Mouse (Mus musculus) forebrain, postnatal 0 days (tissue): ENCODE data around the gene Zfp93. TPM values are rescaled to one million over a fixed set of nuclear protein-coding genes. Genes with fewer than 3 reads are reported as not detected.

ENCODE experiments used
- ATAC-seq: fragments of 200-750 bp; cut with Nextera tagmentation; 2 replicates; pipeline ENCODE4 v1.8.0; 2017; ENCODE audit warnings: mild to moderate bottlenecking, moderate library complexity
- DNase-seq: peaks from one replicate; pipeline ENCODE4 v3.0.0-alpha.2; 2015
- H3K27ac ChIP-seq: fragments of 300-500 bp; sonication (generic); 2 replicates; pipeline ENCODE4 v1.5.1; 2014; ENCODE audit warnings: low read depth, mild to moderate bottlenecking, antibody characterized with exemption, low read length, moderate library complexity, mixed read lengths
- H3K27me3 ChIP-seq: fragments of 300-500 bp; sonication (generic); 2 replicates; pipeline ENCODE4 v1.6.1; 2014; ENCODE audit warnings: mild to moderate bottlenecking, low read length, mixed read lengths; ENCODE audit not compliant: insufficient read depth
- H3K36me3 ChIP-seq: fragments of 300-500 bp; sonication (generic); 2 replicates; pipeline ENCODE4 v1.6.1; 2014; ENCODE audit warnings: mild to moderate bottlenecking, moderate library complexity; ENCODE audit not compliant: insufficient read depth
- H3K4me1 ChIP-seq: fragments of 300-500 bp; sonication (generic); 2 replicates; pipeline ENCODE4 v1.6.1; 2014; ENCODE audit warnings: antibody characterized with exemption; ENCODE audit not compliant: insufficient read depth
- H3K4me2 ChIP-seq: fragments of 300-500 bp; sonication (generic); 2 replicates; pipeline ENCODE4 v1.6.1; 2014; ENCODE audit warnings: low read depth, mild to moderate bottlenecking, moderate library complexity
- H3K4me3 ChIP-seq: fragments of 300-500 bp; sonication (generic); 2 replicates; pipeline ENCODE4 v1.5.1; 2014; ENCODE audit warnings: low read depth, low read length, mixed read lengths
- H3K9ac ChIP-seq: fragments of 300-500 bp; sonication (generic); 2 replicates; pipeline ENCODE4 v1.6.1; 2014; ENCODE audit warnings: mild to moderate bottlenecking
- H3K9me3 ChIP-seq: fragments of 300-500 bp; sonication (generic); 2 replicates; pipeline ENCODE4 v1.6.1; 2016; ENCODE audit warnings: low read length
- CTCF ChIP-seq: sonication (generic); IDR thresholded peaks from 2 replicates; pipeline ENCODE4 v1.5.1; 2016; ENCODE audit warnings: antibody characterized with exemption, control low read depth, low read depth
- WGBS: fragments of 180-500 bp; shearing (Covaris S2); extraction: QIAGEN DNeasy Blood & Tissue Kit; methylation state at CpG from one replicate; pipeline ENCODE4 v1.1.7; 2014; 5-methylcytosine and 5-hydroxymethylcytosine counted together
- polyA plus RNA-seq: library from polyadenylated mRNA; unstranded; fragments of >200 nt; fragmentation: Nextera tagmentation; extraction: Ambion mirVana; gene quantifications from 2 replicates; pipeline ENCODE4 v1.2.1, GENCODE M21; 2015
- total RNA-seq: library from RNA; depleted of rRNA; stranded (reverse); fragments of >200 nt; gene quantifications from 2 replicates; pipeline ENCODE4 v1.2.3, GENCODE M21; 2014; rRNA removed

Gene Zfp93
- total RNA-seq (9.7 and 13.2 TPM in 2 replicates), polyA plus RNA-seq (2.0 and 2.4 TPM in 2 replicates)

GRCm38 (mm10) chr7:24270288-24270672, at the start of gene Zfp93:
Zfp93 (plus strand) TSS chr7:24270420.
- Histone ChIP-seq H3K4me2 (peak within 1 kb of the TSS; percentile 78), H3K36me3 (peaks cover 16% of the 10 kb centered on the region; the same call in 1 of the 2 replicates), H3K9ac (peak within 1 kb of the TSS; percentile 60), H3K4me1 (peaks cover 4% of the 10 kb centered on the region; the same call in 1 of the 2 replicates), H3K4me3 (peak within 1 kb of the TSS; percentile 48), H3K27ac (0 out of 2 replicates have a peak within 1 kb of the TSS, but pooled peaks have one; percentile 24), H3K27me3 (no peaks in the 10 kb centered on the region), H3K9me3 (no peaks in the 10 kb centered on the region)
- WGBS: 2% methylated on average over 12 of the region's 12 CpGs
- TF ChIP-seq CTCF: no peak
- DNase-seq (peak; percentile 88), ATAC-seq (peak; percentile 97)

- Histone ChIP-seq H3K4me3 (peak within 1 kb of the TSS; percentile 80), H3K9me3 (no peaks in the 10 kb centered on the region), H3K36me3 (peaks cover 10% of the 10 kb centered on the region), H3K4me2 (peak within 1 kb of the TSS; percentile 60), H3K9ac (peak within 1 kb of the TSS; percentile 73), H3K27me3 (no peaks in the 10 kb centered on the region), H3K4me1 (peaks cover 5% of the 10 kb centered on the region; the same call in 1 of the 2 replicates), H3K27ac (no peak within 1 kb of the TSS)
- WGBS: 6% methylated on average over 28 of the region's 28 CpGs
- TF ChIP-seq CTCF: peak; percentile 28; the same call in 1 of the 2 replicates
- ATAC-seq (peak; percentile 97), DNase-seq (peak; percentile 79)
Measured at GRCm38 (mm10) chr7:24237040-24237791, 33.0 kb upstream of the Zfp93 start, which contains the start of gene Zfp109. Zfp109 (minus strand) TSS chr7:24237560.

GRCm38 (mm10) chr7:24253779-24254615, 16.2 kb upstream of the Zfp93 start:
- H3K4me1 ChIP-seq: peaks cover 14% of the 10 kb centered on the region
- DNase-seq: no peak
- WGBS: 64% methylated on average over 9 of the region's 9 CpGs
- H3K36me3 ChIP-seq: no peaks in the 10 kb centered on the region
- H3K27ac ChIP-seq: no peak overlapping the region
- ATAC-seq: peak; percentile 17; the same call in 1 of the 2 replicates
- no peak overlapping the region for H3K9ac ChIP-seq
- TF ChIP-seq CTCF: no peak
- no peaks in the 10 kb centered on the region for H3K27me3 ChIP-seq
- peak overlapping the region; percentile 53 for H3K4me3 ChIP-seq
- H3K4me2 ChIP-seq: peak overlapping the region; percentile 71
- H3K9me3 ChIP-seq: no peaks in the 10 kb centered on the region

GRCm38 (mm10) chr7:24254633-24255474, 15.4 kb upstream of the Zfp93 start, which contains the start of gene Zfp108:
Zfp108 (plus strand) TSS chr7:24254794.
- peak; percentile 96 for ATAC-seq
- peak within 1 kb of the TSS; percentile 53 for H3K4me3 ChIP-seq
- WGBS: 18% methylated on average over 21 of the region's 21 CpGs

GRCm38 (mm10) chr7:24259306-24259999, 10.8 kb upstream of the Zfp93 start:
- peaks cover 10% of the 10 kb centered on the region for H3K4me1 ChIP-seq
- 91% methylated on average over 13 of the region's 13 CpGs for WGBS
- ATAC-seq (no peak), DNase-seq (no peak)
- no peak for TF ChIP-seq CTCF
- no peak overlapping the region for H3K27ac ChIP-seq
- H3K9me3 ChIP-seq: no peaks in the 10 kb centered on the region
- no peak overlapping the region for H3K9ac ChIP-seq
- no peak overlapping the region for H3K4me2 ChIP-seq
- no peaks in the 10 kb centered on the region for H3K27me3 ChIP-seq
- H3K36me3 ChIP-seq: peaks cover 24% of the 10 kb centered on the region
- no peak overlapping the region for H3K4me3 ChIP-seq

More at GRCm38 (mm10) chr7:24254633-24255474, 15.4 kb upstream of the Zfp93 start, which contains the start of gene Zfp108:
- Histone ChIP-seq H3K27ac (peak within 1 kb of the TSS; percentile 54), H3K36me3 (no peaks in the 10 kb centered on the region), H3K4me2 (peak within 1 kb of the TSS; percentile 71), H3K9ac (peak within 1 kb of the TSS; percentile 64), H3K4me1 (peaks cover 14% of the 10 kb centered on the region), H3K9me3 (no peaks in the 10 kb centered on the region), H3K27me3 (no peaks in the 10 kb centered on the region)
- TF ChIP-seq CTCF: no peak
- peak; percentile 89 for DNase-seq

GRCm38 (mm10) chr7:24260000-24260312, 10.3 kb upstream of the Zfp93 start:
- peaks cover 24% of the 10 kb centered on the region for H3K36me3 ChIP-seq
- DNase-seq (no peak), ATAC-seq (no peak)
- no peak overlapping the region for H3K27ac ChIP-seq
- H3K4me2 ChIP-seq: no peak overlapping the region
- no peak overlapping the region for H3K4me3 ChIP-seq
- peaks cover 9% of the 10 kb centered on the region for H3K4me1 ChIP-seq
- no peaks in the 10 kb centered on the region for H3K9me3 ChIP-seq
- no peak overlapping the region for H3K9ac ChIP-seq
- no peaks in the 10 kb centered on the region for H3K27me3 ChIP-seq
- TF ChIP-seq CTCF: no peak
- 92% methylated on average over 4 of the region's 4 CpGs for WGBS
